Mouse (Mus musculus) embryonic stem cell, embryonic (primary cell): ENCODE measurements around the gene Psmb1.

Source experiments
- CTCF ChIA-PET, 4 experiments: fragments of 300-600 bp in 2 of 4; fragments of 350-600 bp in 2 of 4; sonication (Branson Sonifier 250); formaldehyde crosslinking; loops; one replicate each; lab custom pipeline; 2022; ENCODE audit warnings: inconsistent platforms in 2 of 4; lab: Charles Lee
- POLR2A ChIA-PET, 4 experiments: fragments of 300-600 bp in 2 of 4; fragments of 350-600 bp in 2 of 4; sonication (Branson Sonifier 250); formaldehyde crosslinking; loops; one replicate each; lab custom pipeline; 2022; ENCODE audit warnings: antibody characterized with exemption in 4 of 4, inconsistent platforms in 1 of 4; lab: Charles Lee

Gene Psmb1

GRCm38 (mm10) chr17:15432036-15432435 is 67.5 kb downstream of the Psmb1 start:
- POLR2A ChIA-PET = interaction anchor here in 2 of 4 experiments (0.9 to 2.5 kb wide), 2 partner anchors 9 to 36 kb away, joined by 3 to 6 read pairs; partner anchors contain the start of gene Fam120b (in 1 of the 2)

GRCm38 (mm10) chr17:15431551-15431950 is 68.0 kb downstream of the Psmb1 start:
- ChIA-PET CTCF (no interaction called here), POLR2A (interaction anchor here in 1 of 4 experiments (2.5 kb wide), 1 partner anchor 35 kb away, joined by 6 read pairs; the partner anchor contains the start of gene Fam120b)

More at GRCm38 (mm10) chr17:15432036-15432435, 67.5 kb downstream of the Psmb1 start:
- CTCF ChIA-PET = no interaction called here

- POLR2A ChIA-PET = interaction anchor here in 1 of 4 experiments (1.0 kb wide), 1 partner anchor 10 kb away, joined by 3 read pairs; no protein-coding TSS in a partner anchor
- CTCF ChIA-PET = no interaction called here
Measured at GRCm38 (mm10) chr17:15431021-15431514, 68.5 kb downstream of the Psmb1 start.

GRCm38 (mm10) chr17:15429937-15430336 is 69.6 kb downstream of the Psmb1 start:
- POLR2A ChIA-PET = interaction anchor here in 2 of 4 experiments (0.6 to 1.0 kb wide), 2 partner anchors 11 to 235 kb away, joined by 3 to 4 read pairs; no protein-coding TSS in a partner anchor
- CTCF ChIA-PET = interaction anchor here in 1 of 4 experiments (0.7 kb wide), 2 partner anchors 26 to 43 kb away, joined by 3 read pairs; no protein-coding TSS in a partner anchor

- ChIA-PET CTCF (no interaction called here), POLR2A (interaction anchor here in 1 of 4 experiments (0.6 kb wide), 1 partner anchor 234 kb away, joined by 4 read pairs; no protein-coding TSS in a partner anchor)
Measured at GRCm38 (mm10) chr17:15429451-15429850, 70.1 kb downstream of the Psmb1 start.

- POLR2A ChIA-PET = no interaction called here
Measured at GRCm38 (mm10) chr17:15425931-15426330, 73.6 kb downstream of the Psmb1 start.

More at GRCm38 (mm10) chr17:15425931-15426330, 73.6 kb downstream of the Psmb1 start:
- CTCF ChIA-PET = no interaction called here
